Mouse (Mus musculus) thymus, postnatal 0 days (tissue): ENCODE results near the gene Selenbp2. TPM values are rescaled to one million over a fixed set of nuclear protein-coding genes. Genes with fewer than 3 reads are reported as not detected.
"Not testable (repeated sequence)": the region's sequence is repeated elsewhere in the genome, so short reads cannot be mapped to it uniquely, and the experiment has no call there.

Experiments used
- DNase-seq: peaks from one replicate; pipeline ENCODE4 v3.0.0-alpha.2; 2015; ENCODE audit warnings: low spot score
- polyA plus RNA-seq: library from polyadenylated mRNA; unstranded; fragments of >200 nt; fragmentation: Nextera tagmentation; extraction: Ambion mirVana; gene quantifications from 2 replicates; pipeline ENCODE4 v1.2.1, GENCODE M21; 2015

Gene Selenbp2
- 0.68 TPM in 1 of 2 replicates, not detected in the other for polyA plus RNA-seq

- DNase-seq, result no peak
These were observed at the start of gene Selenbp2 for GRCm38 (mm10) chr3:94693329-94693825. Gene Selenbp2 (plus strand): TSS chr3:94693556.

- no peak for DNase-seq
These were observed 44.4 kb upstream of the Selenbp2 start for GRCm38 (mm10) chr3:94648755-94649590.

GRCm38 (mm10) chr3:94650409-94650808 is 42.9 kb upstream of the Selenbp2 start:
- no peak for DNase-seq

- DNase-seq, result not testable (repeated sequence)
These were observed 39.4 kb upstream of the Selenbp2 start for GRCm38 (mm10) chr3:94653967-94654366.

- DNase-seq, result peak; percentile 5
These were observed 35.3 kb upstream of the Selenbp2 start for GRCm38 (mm10) chr3:94657852-94658739.

GRCm38 (mm10) chr3:94658740-94659095 is 34.6 kb upstream of the Selenbp2 start, which contains the start of gene Tuft1:
Gene Tuft1 (minus strand): TSS chr3:94658872.
- not testable (repeated sequence) for DNase-seq

GRCm38 (mm10) chr3:94659142-94659748 is 34.1 kb upstream of the Selenbp2 start:
- DNase-seq, result peak; percentile 9

GRCm38 (mm10) chr3:94660841-94661240 is 32.5 kb upstream of the Selenbp2 start:
- not testable (repeated sequence) for DNase-seq

GRCm38 (mm10) chr3:94665060-94665802 is 28.1 kb upstream of the Selenbp2 start:
- not testable (repeated sequence) for DNase-seq

- not testable (repeated sequence) for DNase-seq
These were observed 27.5 kb upstream of the Selenbp2 start for GRCm38 (mm10) chr3:94665896-94666295.

GRCm38 (mm10) chr3:94675101-94675500 is 18.3 kb upstream of the Selenbp2 start:
- DNase-seq, result not testable (repeated sequence)

- DNase-seq, result no peak
These were observed 14.0 kb upstream of the Selenbp2 start for GRCm38 (mm10) chr3:94679351-94679841.

- DNase-seq, result not testable (repeated sequence)
These were observed 13.3 kb upstream of the Selenbp2 start for GRCm38 (mm10) chr3:94680032-94680431.

- no peak for DNase-seq
These were observed 12.6 kb upstream of the Selenbp2 start for GRCm38 (mm10) chr3:94680783-94681182.

- no peak for DNase-seq
These were observed 9.7 kb upstream of the Selenbp2 start for GRCm38 (mm10) chr3:94683646-94684045.

GRCm38 (mm10) chr3:94685989-94686772 is 7.2 kb upstream of the Selenbp2 start:
- DNase-seq, result not testable (repeated sequence)

GRCm38 (mm10) chr3:94688698-94689097 is 4.7 kb upstream of the Selenbp2 start:
- DNase-seq, result not testable (repeated sequence)

GRCm38 (mm10) chr3:94689195-94689594 is 4.2 kb upstream of the Selenbp2 start:
- DNase-seq, result not testable (repeated sequence)

GRCm38 (mm10) chr3:94690162-94690561 is 3.2 kb upstream of the Selenbp2 start:
- not testable (repeated sequence) for DNase-seq
